Mouse (Mus musculus): ENCODE results near the gene Relch.
"Not testable (repeated sequence)": the region's sequence is repeated elsewhere in the genome, so short reads cannot be mapped to it uniquely, and the experiment has no call there.

Relch gene

DNA sequence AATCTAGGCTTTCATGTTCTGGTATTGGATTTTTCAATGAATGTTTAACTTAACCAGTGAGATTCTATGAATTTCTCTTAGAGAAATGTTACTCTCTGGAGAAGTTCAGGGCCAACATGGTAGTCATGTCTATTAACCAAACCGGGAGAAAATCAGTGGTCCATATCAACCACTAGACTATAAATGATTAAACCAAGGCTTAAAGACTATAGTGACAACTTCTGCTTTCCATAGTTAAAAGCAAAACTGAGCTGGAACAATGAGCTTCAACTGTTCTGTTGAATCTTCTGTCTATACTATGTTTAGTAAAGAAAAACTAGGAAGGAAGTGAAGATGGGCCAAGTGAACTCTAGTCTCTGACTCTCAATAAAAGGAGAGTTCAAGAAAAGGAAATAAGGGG is 82.8 kb downstream of the Relch start:
- DNase-seq (ENCODE audit: low spot score): no peak

DNA sequence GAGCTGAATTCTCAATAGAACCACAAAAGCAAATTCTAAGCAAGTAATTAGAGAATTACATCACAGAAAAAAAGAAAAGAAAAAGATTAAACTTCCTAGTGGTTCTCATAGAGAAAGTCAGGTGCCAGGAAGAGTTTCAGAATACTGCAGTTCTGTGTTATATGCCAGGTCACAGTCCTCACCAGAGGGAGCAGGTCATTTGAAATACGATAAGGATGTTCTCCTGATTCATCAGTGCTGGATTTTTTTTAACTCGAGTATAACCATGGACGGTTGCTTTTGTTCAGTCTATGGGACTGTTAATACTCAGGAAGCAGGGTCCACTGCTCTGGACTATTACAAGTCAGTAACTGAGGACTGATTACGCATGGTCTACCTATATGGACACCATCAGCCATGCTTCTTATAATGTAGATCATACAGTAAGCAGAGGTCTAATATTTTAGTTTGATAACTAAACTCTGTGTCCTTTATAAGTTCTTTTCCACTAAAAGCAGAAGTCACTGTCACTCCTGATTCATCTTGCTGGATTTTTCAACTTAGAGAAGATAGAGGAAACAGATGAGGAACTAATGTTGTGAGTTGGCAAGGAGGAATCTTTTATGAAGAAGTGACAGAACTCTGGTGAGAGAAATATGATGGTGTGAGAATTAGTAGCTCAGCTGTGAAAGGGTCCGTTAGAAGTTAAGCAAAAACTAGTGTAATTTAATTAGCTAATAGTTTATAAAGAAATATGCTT is 83.4 kb downstream of the Relch start:
- no peak for DNase-seq (ENCODE audit: low spot score)

DNA sequence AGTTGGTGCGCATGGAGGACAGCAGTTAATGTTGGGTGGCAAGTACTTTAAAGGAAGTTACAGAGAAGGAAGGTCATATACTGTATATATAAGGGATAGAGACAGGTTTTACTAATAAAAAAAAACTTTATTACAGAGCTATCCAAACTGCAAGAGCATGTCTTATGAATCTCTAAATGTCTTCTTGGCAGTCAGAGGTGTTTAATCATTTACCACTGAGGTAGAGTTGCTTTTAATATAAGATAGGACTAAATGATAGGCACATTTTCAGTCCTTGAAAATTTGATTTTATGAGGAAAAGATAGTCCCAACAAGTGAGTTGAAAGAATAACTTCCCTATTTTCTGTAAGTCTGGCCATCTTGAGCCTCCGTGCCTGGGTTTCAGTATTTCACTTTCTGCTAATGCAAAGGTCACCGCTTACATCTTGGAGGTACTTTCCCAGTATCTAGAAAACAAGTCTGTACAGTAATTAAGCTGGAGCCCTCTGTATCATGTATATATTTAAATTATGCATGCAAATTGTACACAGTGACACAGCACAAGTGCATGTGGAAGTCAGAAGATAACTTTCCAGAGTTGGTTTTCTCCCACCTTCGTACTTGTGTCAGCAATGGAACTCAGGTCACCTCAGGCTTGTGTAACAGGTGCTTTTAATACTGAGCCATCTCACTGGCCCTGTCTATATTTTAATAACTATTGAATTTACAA is 84.6 kb downstream of the Relch start:
- no peak for DNase-seq (ENCODE audit: low spot score)

DNA sequence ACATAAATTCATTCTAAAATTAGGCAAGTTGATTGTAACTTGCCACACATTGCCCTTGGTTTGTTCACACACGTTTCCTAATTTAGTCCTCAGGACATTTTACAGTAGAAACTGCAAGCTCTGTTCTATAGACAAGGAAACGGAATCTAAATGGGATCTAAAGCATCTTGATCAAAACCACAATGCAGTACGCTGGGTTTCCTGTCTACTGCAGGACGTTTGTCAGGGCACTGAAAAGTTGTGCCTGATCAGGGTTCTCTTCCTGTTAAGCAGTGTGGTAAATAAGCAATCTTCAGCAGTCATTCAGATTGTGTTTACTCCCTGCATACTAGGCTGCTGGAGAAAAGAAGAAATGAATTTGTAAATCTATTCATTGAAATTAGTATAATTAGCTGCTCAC is 88.5 kb downstream of the Relch start:
- no peak for DNase-seq (ENCODE audit: low spot score)

DNA sequence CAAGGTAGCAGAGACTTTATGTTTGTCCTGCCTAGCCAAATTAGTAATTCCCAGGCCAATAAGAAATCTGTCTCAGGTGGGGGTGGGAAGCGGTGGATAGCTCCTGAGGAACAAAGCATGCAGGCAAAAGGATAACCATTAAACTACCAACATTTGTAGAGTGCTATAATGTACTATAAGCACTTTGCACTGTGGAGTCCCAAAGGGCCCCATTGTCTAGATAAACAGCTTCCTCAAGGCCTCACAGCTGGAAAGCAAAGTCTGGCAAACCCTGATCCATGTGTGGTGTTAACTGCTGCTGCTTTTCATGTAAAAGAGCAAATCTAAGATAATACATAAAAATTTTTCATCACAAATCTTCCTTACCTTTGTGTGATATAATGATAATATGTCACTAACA is 89.3 kb downstream of the Relch start:
- no peak for DNase-seq (ENCODE audit: low spot score)

DNA sequence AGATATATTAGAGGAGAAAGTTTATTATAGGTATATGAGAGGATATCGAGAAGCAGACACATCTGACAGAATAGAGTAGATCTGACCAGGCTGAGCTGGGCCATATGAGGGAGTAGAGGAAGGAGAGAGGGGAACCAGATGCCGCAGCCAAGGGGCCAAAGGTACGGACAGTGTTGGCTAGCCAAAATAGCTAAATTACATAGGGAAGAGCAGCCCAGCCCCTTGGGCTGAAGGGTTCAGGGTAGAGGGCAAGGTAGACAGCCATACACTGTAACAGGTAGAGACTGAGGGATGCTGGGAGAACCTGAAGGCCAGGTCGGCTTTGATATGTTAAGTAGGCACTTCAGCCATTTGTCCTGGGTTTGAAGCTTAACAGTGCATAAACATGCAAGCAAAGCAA is 95.1 kb downstream of the Relch start:
- DNase-seq (ENCODE audit: low spot score): no peak

DNA sequence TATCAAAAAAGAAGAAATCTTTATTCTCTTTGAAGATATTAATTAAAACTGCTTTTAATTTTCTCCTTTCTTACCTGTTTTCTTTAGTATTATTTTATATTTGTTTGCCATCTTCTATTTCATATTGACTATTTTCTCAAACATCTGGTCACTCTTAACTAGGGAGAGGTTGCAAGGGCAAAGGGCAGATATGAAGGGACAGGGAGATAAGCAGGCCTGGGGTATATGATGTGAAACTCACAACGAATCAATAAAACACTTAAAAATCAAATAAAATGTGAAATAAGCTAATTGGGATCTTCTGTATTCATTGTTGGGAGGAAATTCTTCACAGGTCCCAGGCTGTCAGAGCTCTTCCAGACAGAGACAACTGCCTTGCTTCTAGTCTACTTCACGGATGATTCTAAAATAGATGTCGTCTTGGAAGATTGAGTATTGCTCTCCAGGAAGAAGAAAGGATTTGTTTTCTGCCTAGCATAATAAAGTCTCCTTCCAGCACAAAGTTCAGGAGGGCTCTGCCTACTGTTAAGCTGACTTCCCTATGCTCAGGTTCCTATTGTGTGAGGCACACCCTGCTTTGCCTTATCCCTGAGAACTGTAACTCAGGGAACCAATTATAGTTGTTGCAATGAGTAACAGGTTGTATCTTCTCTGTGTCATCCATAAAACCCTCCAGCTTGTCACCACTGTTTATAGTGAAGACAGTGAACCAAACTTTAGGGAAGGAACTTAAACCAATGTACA is 95.9 kb downstream of the Relch start:
- no peak for DNase-seq (ENCODE audit: low spot score)

DNA sequence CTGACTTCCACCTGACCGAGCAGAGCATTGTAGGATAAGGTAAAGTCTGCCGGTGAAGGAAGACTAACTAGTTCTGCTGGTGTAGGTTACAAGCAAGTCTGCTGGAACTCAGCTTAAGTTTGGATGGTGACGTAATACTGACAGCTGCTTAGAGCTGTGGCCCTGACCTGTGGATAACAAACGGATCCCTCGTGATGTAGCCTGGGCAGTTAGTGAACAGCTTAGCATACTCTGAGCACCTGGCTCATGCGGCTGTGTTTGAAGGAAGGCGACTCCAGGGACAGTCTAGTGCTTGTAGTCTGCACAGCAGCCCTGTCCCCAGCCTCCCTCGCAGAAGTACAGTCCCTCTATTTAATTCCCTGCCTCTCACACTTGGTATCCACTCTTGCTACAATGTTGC is 101.9 kb downstream of the Relch start:
- DNase-seq (ENCODE audit: low spot score): no peak

DNA sequence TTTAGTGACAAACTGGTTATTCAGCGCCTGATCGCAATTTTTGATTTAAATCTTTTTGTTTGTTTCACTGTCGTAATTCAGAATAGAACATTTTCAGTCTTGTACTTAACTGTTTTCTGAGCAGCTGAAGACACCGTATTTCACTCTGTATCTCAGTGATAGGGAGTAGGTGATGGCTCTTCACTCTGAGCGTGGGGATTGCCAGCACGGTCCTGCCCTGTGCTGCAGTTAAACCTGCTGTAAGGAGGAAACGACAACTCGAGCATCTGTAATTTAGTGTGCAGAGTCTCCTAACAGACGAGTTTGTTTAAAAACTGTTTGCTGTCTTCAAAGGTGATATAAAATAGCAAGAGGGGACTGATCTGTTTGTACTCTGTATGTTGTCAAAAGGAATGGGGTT is 102.4 kb downstream of the Relch start:
- DNase-seq (ENCODE audit: low spot score): not testable (repeated sequence)

DNA sequence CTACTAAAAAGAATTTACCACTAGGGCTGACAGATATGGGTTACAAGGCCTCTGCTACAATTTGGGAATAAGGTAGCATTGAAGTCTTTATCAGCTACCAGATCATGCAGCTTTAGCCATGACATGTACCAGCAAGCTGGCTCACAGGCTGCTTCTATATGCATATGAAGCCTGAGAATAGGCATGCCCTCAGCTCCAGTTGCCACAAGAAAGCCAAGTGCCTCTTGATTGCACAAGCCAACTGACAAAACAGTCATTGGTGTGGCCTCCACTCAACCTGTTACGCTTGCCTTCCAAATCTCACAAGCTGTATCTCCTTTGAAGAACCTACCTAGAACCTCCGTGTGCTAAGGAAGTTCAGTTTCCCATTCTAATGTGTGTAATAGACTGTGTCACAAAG is 104.7 kb downstream of the Relch start:
- no peak for DNase-seq (ENCODE audit: low spot score)

DNA sequence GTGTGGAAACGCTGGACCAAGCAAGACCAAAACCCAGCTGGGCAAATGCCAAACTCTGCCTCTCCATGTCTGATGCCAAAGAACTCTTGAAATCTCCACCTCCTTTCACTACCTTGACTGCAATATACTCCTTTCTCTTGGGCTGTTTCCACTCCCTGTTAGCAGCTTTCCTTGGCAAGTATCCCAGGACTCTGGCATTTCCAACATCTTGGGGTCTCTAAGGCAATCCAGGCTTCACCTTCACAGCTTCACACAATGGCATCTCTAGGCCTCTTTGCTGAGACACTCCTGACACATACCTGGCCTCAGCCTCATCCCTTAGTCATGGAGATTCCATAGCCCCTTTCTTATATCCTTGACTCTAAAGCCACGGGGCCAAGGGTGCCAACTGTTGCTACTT is 107.0 kb downstream of the Relch start:
- DNase-seq (ENCODE audit: low spot score): no peak

DNA sequence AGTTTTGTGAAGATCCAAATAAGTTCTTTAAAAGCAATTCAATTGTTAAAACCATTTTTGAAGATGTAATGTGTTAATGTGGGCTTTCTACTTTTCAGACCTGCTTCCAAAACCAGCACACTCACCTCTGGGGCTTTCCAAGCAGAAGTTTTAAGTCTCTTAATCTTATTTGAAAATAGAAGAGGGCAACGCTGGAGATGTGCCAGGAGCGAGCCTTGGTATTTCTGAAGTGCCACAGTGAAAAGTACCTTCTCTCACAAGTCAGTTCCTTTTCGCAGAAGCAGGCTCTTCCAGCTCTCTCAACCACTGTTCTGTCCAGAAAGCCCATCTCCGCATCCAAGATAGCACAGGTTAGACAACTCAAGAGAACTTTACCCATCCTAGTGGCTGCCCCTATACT is 112.8 kb downstream of the Relch start:
- DNase-seq (ENCODE audit: low spot score): no peak

DNA sequence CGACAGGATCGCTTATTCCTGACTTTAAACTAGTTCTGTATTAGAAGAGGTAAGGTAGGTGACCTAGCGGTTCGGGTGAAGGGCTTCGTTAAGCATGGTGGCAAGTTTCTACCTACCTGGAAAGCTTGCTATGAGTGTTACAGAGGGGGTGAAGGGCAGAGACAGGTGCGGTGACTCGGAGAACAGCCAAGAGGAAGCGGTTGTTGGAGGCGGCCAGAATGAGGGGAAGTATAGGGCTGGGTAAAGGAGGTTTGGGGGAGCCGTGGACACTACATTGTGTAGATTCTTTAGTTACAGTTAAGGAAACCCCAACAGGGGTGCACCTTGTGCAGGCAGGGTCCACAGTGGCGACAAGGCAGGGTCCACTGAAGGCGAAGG is 116.4 kb downstream of the Relch start:
- DNase-seq (ENCODE audit: low spot score): no peak

DNA sequence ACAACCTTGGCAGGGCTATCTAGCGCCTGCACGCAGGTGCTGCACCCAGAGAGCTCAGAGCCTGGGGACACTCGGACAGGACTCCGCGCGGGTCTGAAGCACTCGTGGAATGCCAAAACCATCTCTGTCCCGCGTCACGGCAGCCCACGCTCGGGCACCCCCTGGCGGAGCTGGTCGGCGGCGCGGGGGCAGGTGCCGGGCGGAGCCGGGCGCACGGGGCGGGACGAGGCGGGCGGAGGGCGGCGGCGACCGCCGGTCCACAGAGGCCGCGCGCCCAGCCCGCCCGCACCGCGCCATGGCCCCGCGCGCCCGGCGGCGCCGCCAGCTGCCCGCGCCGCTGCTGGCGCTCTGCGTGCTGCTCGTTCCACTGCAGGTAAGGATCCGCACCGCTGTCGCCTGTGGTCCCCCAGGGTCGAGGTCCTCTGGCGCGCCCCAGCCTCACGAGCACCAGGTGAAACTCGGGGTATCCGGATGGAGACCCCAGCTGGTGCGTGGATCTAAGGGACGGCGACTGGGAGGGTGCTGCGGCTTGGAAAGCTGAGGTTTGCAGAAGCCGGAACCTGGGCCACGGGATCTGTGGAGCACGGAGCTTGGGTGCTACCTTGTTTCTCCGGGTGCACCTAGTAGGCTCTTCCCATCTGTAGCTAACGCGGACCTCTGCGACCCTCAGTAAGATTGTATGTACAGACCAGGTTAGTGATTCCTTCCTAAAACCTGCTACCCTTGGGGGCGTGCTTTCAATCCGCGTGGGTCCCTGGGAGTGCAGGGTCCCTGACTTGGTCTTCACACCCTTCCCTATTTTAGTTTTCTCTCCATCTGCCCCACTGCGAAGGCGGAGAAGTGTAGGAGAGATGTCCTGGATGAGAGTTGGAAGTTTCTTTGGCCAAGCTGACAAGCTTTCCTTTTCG is 117.0 kb downstream of the Relch start, which contains the start of gene Tnfrsf11a:
Gene Tnfrsf11a, plus strand, starts transcription at position 262 of the 908 bp plus-strand sequence.
- peak; percentile 59 for DNase-seq (ENCODE audit: low spot score)

DNA sequence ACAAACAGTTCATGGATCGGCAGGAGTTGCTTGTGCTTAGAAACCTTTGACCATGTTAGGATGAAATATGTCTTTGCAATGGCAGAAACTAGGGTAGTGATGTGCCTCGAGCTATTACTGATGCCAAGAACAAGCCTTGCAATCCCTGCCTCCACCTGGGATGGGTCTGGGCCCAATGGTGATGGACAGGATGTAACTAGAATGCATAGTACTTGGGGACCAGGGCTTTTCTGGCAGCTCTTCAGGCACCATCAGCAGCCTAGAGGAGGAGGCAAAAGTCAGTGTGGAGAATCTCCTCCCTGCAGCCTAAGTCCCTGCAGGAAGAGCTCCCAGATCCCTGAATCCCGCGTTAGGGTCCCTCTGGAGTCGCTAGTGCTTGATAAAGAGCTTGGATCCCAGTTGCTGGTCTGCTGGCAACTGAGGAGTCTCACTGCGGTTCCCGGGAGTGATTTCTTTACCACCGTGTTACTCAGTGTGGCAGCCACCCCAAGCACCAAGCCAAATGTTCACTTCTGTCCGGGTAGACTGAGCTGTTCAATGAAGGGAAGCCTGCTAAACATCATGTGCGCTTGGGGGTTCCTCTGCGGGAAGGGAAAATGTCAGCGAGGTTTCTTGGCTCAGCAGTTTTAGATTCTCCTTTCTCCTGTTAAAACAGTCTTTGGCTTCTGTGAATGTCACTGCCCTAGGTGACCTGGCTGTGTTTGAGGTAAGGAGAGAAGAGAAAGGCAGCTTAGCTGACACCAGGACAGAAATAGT is 117.9 kb downstream of the Relch start:
- DNase-seq (ENCODE audit: low spot score): no peak

DNA sequence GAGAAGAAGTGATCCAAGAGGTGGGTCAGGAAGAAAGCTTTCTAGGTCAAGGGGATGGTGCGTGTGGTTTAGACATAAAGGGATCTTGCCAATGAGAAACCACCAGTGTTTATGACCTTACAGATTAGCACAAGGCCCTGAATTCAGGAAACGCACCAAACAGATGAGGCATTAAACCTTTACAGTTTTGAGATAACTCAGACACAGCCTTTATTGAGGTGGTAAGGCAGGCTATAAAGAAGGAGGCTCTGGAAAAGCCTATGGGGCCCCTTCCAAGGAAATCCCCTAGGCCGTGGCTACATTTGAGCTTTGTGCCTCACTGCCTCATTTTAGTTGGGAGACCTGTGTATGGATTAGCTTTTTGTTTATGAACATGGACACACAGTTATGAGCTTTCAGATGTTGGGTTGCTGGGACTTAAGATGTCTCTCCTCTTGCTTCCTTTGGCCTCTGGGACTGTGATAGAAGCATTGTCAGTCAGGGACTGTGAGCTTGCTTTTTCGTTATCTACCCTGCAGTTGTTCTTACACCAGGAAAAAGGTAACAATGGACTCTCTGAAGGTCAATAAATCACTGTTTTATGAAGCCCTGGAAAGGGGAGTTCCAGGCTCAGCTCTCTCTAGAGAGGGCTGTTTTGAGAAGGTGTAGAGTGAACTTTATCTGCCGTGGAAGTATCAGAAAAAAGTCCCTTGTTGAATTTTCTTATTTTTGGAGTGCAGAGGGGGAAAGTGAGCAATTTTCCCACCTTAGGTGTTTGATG is 120.8 kb downstream of the Relch start:
- DNase-seq (ENCODE audit: low spot score): no peak

DNA sequence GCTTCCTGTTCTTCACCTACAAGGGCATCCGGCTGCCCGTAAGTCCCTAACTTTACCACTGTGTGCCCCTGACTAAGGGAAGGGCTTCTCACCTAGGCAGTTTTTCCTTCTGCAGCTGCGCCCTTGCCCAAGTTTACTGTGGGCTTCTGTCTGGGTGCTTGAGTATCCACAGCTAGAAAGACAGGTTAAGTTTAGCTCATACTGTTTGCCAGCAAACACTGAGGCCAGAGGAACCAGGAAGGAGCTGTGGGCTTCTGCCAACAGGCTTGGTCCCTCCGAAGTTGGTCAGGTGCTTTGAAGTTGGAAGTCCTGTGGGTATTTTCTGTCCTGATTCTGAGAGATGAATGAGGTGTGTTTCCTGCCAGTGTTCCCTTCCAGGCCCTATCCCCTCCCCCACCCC is 121.5 kb downstream of the Relch start:
- no peak for DNase-seq (ENCODE audit: low spot score)

DNA sequence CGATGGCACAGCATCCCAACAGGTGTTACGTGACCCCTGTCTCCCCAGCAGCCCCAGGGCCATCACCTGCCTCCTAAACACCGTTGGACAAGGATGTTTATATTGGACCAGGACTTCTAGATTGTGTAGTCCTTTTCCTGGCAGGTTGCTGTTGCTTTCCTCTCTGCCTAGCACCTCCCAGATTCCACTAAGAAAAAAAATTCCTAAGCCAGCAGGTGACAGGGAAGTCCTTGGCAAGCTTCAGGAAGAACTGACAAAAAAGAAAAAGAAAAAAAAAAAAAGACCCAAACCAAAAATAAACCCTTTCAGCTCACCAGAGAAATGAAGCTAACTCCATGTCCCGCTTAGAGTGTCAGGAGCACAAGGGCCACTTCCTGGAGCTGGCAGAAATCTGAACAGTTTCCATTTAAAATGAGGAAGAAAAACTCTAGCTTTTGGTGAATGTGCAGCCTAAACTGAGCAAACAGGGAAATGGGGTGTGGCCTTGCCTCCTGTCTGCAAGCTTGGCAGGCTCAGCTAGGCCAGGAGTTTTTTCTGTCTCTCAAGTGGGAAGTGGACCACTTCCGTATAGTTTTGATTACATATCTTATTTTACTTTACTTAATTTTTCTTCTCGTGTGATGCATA is 123.2 kb downstream of the Relch start:
- DNase-seq (ENCODE audit: low spot score): no peak

DNA sequence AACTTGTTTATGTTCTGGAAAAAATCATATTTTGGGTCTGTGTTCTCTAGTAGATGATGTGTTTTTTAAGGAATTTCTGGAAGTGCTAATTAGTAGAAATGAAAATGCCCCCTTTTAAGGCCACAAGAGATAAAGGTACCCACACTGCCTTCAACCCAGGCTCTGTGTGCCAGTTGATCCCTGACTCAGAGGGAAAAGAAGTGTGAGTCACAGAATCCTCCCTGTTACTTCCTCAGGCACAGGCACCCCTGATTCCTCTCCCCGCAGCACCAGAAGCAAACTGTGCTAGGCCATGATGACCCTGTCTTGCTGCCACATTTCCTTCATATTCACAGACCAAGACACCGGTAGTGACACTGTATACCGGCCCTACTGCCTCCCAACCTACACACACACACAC is 126.4 kb downstream of the Relch start:
- DNase-seq (ENCODE audit: low spot score): no peak

DNA sequence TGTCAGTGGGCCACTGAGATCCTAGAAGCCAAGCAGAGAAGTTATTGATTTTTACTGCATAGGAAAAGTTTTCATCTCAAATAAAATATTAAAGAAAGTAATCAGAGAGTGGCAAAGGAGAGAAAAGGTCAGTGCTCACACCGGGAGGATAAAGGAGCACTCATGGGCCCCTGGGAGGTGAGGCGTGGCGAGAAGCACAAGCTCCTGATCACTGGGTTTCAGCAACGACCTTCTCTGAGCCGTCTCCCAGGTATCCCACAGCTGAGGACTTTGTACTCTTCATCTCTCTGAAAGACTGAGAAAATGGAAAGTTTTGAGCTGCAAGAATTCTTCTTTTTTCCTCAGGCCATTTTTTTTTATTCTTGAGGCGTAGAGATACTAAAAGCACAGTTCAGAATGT is 131.0 kb downstream of the Relch start:
- no peak for DNase-seq (ENCODE audit: low spot score)

Data from T-cell, adult 2 months (primary cell).